Mouse (Mus musculus) limb, embryonic 14.5 days (tissue): ENCODE measurements around the gene Praf2. TPM values are rescaled to one million over a fixed set of nuclear protein-coding genes. Genes with fewer than 3 reads are reported as not detected.

Source experiments
- ATAC-seq: fragments of 200-750 bp; cut with Nextera tagmentation; 2 replicates; pipeline ENCODE4 v1.8.0; 2017; ENCODE audit warnings: low read depth, moderate number of reproducible peaks, moderate TSS enrichment; ENCODE audit not compliant: low FRiP score
- DNase-seq: peaks from one replicate; pipeline ENCODE4 v3.0.0-alpha.2; 2015; ENCODE audit warnings: low spot score
- H3K27ac ChIP-seq: fragments of 300-500 bp; sonication (generic); replicated peaks from 2 replicates; pipeline ENCODE4 v1.5.1; 2014; ENCODE audit warnings: low read depth, mild to moderate bottlenecking, low read length, moderate library complexity, mixed read lengths
- H3K27me3 ChIP-seq: fragments of 300-500 bp; sonication (generic); 2 replicates; pipeline ENCODE4 v1.6.1; 2014; ENCODE audit warnings: low read length, mixed read lengths; ENCODE audit not compliant: control insufficient read depth, insufficient read depth
- H3K36me3 ChIP-seq: fragments of 300-500 bp; sonication (generic); 2 replicates; pipeline ENCODE4 v1.6.1; 2014; ENCODE audit warnings: mild to moderate bottlenecking, low read length, moderate library complexity, mixed read lengths; ENCODE audit not compliant: control insufficient read depth, insufficient read depth
- H3K4me1 ChIP-seq: fragments of 300-500 bp; sonication (generic); 2 replicates; pipeline ENCODE4 v1.6.1; 2014; ENCODE audit warnings: antibody characterized with exemption, low read length, mixed read lengths; ENCODE audit not compliant: control insufficient read depth, insufficient read depth
- H3K4me2 ChIP-seq: fragments of 300-500 bp; sonication (generic); replicated peaks from 2 replicates; pipeline ENCODE4 v1.6.1; 2014; ENCODE audit warnings: low read depth, mild to moderate bottlenecking, low read length, moderate library complexity; ENCODE audit not compliant: severe bottlenecking
- H3K4me3 ChIP-seq: fragments of 300-500 bp; sonication (generic); replicated peaks from 2 replicates; pipeline ENCODE4 v1.5.1; 2014; ENCODE audit warnings: low read length
- H3K9ac ChIP-seq: fragments of 300-500 bp; sonication (generic); 2 replicates; pipeline ENCODE4 v1.6.1; 2014; ENCODE audit warnings: mild to moderate bottlenecking, low read depth, low read length, moderate library complexity; ENCODE audit not compliant: severe bottlenecking
- H3K9me3 ChIP-seq: fragments of 300-500 bp; sonication (generic); 2 replicates; pipeline ENCODE4 v1.6.1; 2016; ENCODE audit warnings: low read length; ENCODE audit not compliant: control insufficient read depth
- POLR2A ChIP-seq: fragments of 200-500 bp; IDR thresholded peaks from 2 replicates; pipeline ENCODE4 v1.8.0; 2012; ENCODE audit warnings: inconsistent platforms, mild to moderate bottlenecking, moderate library complexity, borderline replicate concordance; ENCODE audit not compliant: insufficient read depth, insufficient read length; ENCODE audit errors: extremely low read depth
- WGBS: fragments of 180-500 bp; shearing (Covaris S2); extraction: QIAGEN DNeasy Blood & Tissue Kit; methylation state at CpG from one replicate; pipeline ENCODE4 v1.1.7; 2014; 5-methylcytosine and 5-hydroxymethylcytosine counted together
- polyA plus RNA-seq, 2 experiments: library from polyadenylated mRNA; depleted of rRNA in 1 of 2; stranded (reverse) in 1 of 2; unstranded in 1 of 2; fragments of >200 nt; fragmentation: Nextera tagmentation in 1 of 2; extraction: Ambion mirVana in 1 of 2; gene quantifications; 2 replicates each; pipeline versions ENCODE4 v1.2.1 to v1.2.3; 2012 to 2014

Gene Praf2
- polyA plus RNA-seq, 2 experiments, result 83.7 to 89.4 TPM

DNA sequence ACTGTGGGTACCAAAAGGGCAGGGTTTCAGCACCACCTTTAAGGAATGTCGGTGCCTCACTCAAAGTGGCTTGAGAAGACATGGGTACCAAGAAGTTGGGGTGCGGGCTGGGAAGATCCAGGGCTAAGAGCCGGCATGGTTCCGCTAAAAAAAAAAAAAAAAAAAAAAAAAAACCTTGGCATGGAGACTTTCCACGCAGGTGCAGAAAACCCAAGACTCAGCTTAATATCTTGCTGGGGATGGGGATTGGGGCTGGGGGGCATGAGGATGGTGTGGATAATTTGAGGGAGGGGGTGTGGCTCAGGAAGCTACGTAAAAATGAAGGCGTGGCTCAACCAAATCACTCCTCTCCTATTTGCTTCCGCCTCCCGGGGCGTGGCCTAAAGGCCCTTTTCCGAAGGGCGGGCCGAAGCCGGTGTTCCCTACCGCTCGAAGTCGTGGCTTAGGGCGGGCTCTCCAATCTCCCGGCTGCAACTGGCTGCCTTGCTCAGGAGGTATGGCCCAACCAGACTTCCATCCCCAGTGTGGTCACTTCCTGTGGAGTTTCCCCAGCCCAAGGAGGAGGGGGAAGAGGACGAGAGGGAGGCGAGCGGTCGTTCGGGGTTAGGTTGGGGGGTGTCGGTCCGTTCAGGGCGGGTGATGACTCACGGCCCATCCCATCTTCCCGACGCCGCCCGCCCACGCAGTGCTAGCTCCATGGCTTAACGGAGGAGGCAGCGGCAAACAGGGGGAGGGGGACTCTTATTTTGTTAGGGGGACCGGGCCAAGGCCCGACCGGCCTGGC is 34.1 kb downstream of the Praf2 start, which contains the start of gene Tfe3:
Gene Tfe3 (plus strand): TSS at position 424 of the 784 bp plus-strand sequence.
- TF ChIP-seq POLR2A, result peak; percentile 44; the same call in 1 of the 2 replicates
- H3K9me3 ChIP-seq, result no peaks in the 10 kb centered on the region
- 31% methylated on average over 35 of the region's 38 CpGs for WGBS

DNA sequence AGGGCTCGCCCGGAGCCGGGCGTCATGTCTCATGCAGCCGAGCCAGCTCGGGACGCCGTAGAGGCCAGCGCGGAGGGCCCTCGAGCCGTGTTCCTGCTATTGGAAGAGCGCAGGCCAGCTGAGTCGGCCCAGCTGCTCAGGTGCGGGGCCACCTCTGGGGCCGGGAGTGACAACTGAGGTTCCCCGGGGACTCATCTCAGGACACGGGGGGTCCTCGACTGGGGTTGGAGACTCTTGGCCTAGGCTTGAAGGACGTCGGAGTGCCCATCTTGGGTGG is 34.6 kb downstream of the Praf2 start:
- ATAC-seq, result no peak
- Histone ChIP-seq H3K9me3 (no peaks in the 10 kb centered on the region), H3K4me1 (no peaks in the 10 kb centered on the region), H3K27me3 (no peaks in the 10 kb centered on the region), H3K9ac (peak overlapping the region; percentile 67), H3K4me3 (peak overlapping the region; percentile 59), H3K27ac (0 out of 2 replicates have a peak overlapping the region, but pooled peaks have one; percentile 26), H3K4me2 (peak overlapping the region; percentile 55), H3K36me3 (peaks cover 17% of the 10 kb centered on the region)
- no peak for TF ChIP-seq POLR2A
- 17% methylated on average over 6 of the region's 21 CpGs for WGBS
- DNase-seq, result no peak

More for the DNA sequence above, 34.1 kb downstream of the Praf2 start, which contains the start of gene Tfe3:
- DNase-seq (peak; percentile 95), ATAC-seq (peak; percentile 97)
- 0 out of 2 replicates have a peak within 1 kb of the TSS, but pooled peaks have one; percentile 26 for H3K27ac ChIP-seq
- peaks cover 13% of the 10 kb centered on the region for H3K36me3 ChIP-seq
- no peaks in the 10 kb centered on the region for H3K4me1 ChIP-seq
- peak within 1 kb of the TSS; percentile 55 for H3K4me2 ChIP-seq
- no peaks in the 10 kb centered on the region for H3K27me3 ChIP-seq
- peak within 1 kb of the TSS; percentile 67 for H3K9ac ChIP-seq
- peak within 1 kb of the TSS; percentile 59 for H3K4me3 ChIP-seq

DNA sequence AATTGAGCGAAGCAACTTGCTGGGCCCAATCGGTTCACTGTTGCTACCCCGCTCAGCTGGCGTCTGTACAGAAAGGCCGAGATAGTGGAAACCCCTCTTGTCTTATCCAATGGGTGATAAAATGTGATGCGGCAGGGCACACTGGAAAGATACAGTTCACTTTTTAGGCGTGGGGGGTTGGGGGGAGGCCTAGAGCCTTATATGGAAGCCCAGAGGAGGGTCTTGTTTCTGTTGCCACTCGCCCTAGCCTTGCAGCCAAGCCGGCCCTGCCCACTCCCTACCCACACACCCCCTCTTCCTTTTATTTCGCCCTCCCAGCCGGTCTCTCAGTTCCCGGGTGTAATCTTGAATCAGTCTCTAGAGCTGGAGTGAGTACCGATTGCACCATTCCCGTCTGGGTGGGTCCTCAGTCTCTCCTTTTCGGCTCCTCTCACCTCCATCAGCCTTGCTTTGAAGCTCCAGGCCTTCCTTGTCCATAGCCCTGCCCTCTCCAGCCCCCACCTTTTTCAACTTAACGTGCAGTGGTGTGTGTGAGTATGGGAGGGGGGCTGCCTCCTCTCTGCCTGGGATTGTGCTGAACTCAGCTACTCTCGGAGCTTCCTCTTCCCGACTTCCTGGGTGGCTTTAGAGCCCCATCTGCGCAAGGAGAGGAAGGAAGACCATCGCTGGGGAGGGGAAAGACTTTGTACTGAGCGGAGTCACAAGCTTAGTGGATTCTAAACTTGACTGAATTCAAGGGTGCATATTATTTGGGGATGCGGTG is 35.6 kb downstream of the Praf2 start:
- WGBS, result 13% methylated on average over 22 of the region's 22 CpGs
- DNase-seq, result peak; percentile 3
- H3K27ac ChIP-seq, result no peak overlapping the region
- H3K4me3 ChIP-seq, result peak overlapping the region; percentile 59
- no peak for TF ChIP-seq POLR2A
- H3K4me2 ChIP-seq, result peak overlapping the region; percentile 55
- ATAC-seq, result no peak
- no peaks in the 10 kb centered on the region for H3K27me3 ChIP-seq
- H3K9ac ChIP-seq, result peak overlapping the region; percentile 67
- H3K4me1 ChIP-seq, result no peaks in the 10 kb centered on the region
- H3K36me3 ChIP-seq, result peaks cover 17% of the 10 kb centered on the region
- no peaks in the 10 kb centered on the region for H3K9me3 ChIP-seq

DNA sequence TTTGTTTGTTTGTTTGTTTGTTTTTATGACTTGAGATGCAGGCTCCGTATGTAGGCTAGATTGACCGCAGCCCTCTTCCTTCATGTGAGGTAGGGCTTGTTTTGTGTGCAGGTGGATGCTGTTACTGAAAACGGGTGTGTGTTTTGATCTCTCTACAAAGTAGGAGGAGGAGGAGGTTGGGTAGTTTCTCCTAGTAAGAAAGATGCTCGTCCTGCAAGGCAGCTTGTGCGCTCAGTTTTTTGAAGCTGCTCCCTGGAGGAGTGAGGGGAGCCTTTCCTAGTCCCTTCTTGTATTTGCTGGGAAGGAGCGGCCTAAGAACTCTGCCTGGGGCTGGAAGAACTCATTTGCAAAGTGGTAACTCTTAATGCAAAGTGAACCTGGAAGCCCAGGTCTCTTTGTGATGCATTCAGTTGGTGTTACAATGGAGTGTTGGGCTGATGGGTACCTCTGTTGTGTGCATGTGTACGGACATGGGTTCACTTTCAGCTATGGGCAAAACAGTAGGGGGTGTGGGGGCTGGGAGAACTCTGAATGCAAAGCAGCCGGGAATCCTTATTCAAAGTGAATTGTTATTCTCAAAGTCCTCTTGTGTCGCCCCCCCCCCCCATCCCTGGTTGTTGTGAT is 36.5 kb downstream of the Praf2 start:
- WGBS, result 17% methylated on average over 9 of the region's 9 CpGs
- Histone ChIP-seq H3K4me1 (no peaks in the 10 kb centered on the region), H3K27ac (no peak overlapping the region), H3K9ac (no peak overlapping the region), H3K36me3 (peaks cover 25% of the 10 kb centered on the region), H3K4me2 (peak overlapping the region; percentile 55), H3K27me3 (no peaks in the 10 kb centered on the region), H3K9me3 (no peaks in the 10 kb centered on the region), H3K4me3 (peak overlapping the region; percentile 59)
- no peak for TF ChIP-seq POLR2A
- ATAC-seq (no peak), DNase-seq (no peak)

DNA sequence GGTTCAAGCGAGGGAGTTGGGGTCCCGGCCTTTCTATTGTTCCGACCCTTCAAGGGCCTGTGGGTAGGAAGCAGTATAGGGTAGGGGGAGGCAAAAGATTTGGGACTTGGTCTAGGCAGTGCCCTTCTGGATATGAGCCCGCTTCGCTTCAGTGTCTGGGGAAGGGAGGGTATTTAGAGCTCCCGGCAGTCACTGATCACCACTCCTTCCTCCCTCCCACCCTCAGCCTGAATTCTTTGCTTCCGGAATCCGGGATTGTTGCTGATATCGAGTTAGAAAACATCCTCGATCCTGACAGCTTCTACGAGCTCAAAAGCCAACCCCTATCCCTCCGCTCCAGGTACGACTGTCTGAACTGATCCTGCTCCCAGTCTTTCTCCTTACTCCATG is 37.0 kb downstream of the Praf2 start:
- Histone ChIP-seq H3K4me1 (no peaks in the 10 kb centered on the region), H3K9me3 (no peaks in the 10 kb centered on the region), H3K36me3 (peaks cover 29% of the 10 kb centered on the region), H3K9ac (no peak overlapping the region), H3K4me3 (0 out of 2 replicates have a peak overlapping the region, but pooled peaks have one; percentile 59), H3K27ac (no peak overlapping the region), H3K27me3 (no peaks in the 10 kb centered on the region), H3K4me2 (peak overlapping the region; percentile 55)
- 35% methylated on average over 9 of the region's 13 CpGs for WGBS
- no peak for ATAC-seq
- no peak for TF ChIP-seq POLR2A
- no peak for DNase-seq
